Mouse (Mus musculus) CD4-positive, CD25-positive, alpha-beta regulatory T cell, adult 2 months (primary cell): ENCODE results near the gene Umad1.
"Not testable (repeated sequence)": the region's sequence is repeated elsewhere in the genome, so short reads cannot be mapped to it uniquely, and the experiment has no call there.

Source experiments
- DNase-seq: peaks from one replicate; pipeline ENCODE4 v3.0.0-alpha.2; 2012; ENCODE audit warnings: low read depth, low spot score

Umad1 gene

DNA sequence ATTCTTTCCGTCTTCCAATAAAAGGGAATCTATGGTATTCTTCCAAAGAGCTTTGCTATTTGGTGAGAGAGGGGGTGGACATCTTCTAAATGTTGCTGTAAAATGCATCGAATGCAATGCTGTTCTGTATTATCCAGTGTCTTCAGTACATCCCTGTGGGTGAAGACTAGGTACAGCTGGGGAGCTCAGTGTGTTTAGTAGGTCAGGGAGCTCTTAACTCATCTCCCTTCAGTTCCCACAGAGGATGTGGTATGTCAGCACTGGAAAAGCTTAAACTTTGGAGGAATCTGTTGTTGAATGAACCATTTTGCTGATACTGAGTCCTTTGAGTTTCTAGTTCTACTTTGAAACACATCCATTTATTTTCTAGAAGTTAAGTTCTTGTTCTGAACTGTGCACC is 53.5 kb downstream of the Umad1 start:
- DNase-seq = no peak

DNA sequence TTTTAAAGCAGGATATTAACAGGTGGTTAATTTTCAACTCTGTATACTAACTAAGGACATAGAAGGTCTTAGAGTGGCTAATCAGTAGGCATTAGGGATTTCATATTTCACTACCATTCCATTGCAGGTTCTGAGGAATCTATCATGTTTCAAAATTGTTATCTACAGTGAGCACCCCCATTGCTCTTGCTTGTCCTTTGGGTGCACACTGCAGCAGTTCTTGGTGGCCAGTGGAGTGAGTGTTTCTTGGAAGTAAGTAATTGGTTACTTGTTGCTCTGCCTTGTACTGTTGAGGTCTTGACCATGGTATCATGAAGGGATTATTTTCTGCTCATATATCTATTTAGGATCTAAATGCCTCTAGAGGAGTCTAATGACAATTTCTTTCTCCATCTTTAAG is 57.1 kb downstream of the Umad1 start:
- DNase-seq = no peak

DNA sequence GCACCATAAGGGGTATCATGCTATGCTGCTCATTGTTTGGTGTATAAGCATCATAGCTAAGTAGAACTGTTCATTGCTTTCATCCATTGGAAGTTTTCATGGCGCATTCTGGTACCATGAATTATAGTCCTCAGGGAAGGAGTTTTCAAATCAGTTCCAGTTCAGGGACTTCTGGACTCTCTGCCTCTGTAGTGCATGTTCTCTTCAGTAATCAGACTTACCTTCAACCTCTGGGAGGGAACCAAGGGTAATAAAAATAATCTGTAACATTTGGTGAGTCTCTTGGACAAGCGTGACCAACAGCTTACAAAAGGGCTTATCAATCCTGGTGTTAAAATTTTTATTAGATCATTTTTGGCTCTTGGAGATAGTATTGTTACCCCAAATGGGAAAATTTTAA is 60.5 kb downstream of the Umad1 start:
- DNase-seq = no peak

DNA sequence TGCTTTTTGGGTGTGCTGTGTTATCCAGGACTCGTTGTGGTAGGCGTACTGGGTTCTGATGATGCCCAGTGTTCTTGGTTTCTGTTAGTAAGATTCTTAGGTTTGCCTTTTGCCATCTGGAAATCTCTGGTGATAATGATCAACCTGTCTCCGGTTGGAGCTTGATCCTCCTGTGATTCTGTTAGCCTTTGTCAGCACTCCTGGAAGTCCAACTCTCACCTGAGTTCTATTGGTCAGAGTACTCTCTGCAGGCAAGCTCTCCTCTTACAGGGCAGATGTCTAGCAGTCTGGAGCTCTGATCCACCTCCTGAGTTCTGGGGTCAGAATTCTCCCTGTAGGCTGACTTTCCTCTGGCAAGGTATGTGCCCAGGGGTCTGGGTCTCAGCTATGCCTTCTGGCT is 72.4 kb downstream of the Umad1 start:
- not testable (repeated sequence) for DNase-seq

DNA sequence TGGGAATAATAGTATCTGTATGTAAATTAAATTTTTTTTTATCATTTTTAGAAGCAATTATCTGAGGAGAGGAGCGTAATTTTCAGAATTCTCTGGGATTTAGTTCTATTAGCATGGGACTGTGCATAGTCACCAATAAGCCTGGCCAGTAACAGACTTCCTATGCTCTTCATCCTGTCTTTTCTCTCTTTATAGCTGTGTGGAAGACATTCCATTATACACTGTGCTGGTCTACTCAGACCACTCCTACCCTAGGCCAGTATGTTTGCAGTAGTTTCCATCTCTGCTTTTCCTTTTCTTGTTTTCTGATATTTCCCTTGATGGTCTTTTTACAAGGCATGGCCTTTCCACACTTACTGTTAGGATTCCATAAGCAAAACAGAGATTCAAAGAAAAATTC is 74.3 kb downstream of the Umad1 start:
- no peak for DNase-seq

DNA sequence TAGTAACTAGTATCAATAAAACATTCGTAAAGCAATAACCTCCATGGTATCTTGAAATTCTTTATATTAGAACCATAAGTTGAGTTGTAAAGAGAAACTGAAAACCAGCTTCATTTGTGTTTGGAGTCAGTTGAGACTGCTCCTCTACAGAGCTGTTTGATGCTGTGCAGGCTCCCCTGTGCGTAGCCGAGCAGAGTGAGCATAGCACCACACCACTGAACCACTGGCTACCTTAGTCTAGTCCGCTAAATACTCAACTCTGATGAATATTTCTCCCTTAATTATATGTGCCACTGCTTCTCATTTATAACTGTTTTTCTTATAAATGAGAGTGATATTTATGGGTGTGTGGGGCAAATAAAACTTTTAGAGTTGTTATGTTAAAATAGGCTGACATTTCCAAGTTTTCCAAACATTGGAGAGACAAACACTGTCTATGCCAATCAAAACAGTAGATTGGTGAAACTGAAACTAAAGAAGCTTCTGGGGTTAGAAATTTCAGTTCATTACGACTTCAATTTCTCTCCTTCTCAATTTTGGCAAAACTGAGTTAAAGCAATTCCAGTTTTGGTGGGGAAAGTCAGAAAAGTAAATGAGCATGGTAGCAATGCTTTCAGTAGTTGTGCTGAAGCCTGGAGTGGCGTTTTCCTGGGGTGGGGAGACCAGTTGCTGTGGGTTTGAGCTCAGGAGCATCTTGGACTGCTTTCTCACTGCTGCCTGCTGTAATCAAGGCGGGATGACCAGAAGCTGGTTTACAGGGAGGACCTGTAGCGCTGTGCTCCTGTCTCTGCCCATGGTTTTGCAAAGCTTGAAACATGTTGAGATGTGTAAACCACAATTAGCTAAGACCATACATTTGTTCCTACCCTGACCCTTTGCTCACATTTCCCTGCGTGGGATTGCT is 77.7 kb downstream of the Umad1 start:
- DNase-seq = no peak

DNA sequence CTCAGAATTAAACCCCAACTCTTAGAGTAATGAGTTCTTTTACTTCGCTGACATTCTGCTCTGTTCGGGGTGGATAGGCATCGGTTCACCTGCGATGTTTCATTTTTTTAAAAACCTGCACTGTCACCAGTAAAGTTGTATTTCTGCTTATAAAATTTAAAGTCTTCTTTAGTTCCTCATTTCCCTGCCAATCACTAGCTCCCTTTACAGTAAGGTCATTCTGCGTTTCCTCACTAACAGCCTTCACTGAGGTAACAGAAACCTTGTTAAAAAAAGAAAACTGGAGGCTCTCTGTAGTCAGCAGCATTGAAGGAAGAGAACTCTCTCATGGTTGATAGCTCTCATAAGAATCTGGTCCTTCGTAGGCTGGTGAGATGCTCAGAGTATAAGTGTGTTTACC is 80.4 kb downstream of the Umad1 start:
- no peak for DNase-seq

DNA sequence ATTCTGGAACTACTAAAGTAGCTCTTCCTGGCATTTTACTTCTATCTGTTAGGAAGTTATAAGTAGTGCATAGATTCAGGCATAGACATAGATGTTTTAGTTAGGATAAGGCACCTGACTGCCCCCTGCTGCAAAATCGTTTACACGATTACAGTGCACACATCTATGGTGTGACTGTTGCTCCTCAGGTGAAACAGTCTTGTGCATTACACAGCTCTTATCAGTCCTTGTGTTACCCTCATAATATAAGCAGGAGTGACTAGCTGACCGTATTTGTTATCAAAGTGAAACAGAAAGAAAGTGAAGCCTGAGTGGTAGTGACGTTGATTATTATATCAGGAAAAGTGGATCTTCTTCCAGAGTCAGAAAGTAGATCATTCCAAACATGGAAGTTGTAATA is 84.2 kb downstream of the Umad1 start:
- no peak for DNase-seq

DNA sequence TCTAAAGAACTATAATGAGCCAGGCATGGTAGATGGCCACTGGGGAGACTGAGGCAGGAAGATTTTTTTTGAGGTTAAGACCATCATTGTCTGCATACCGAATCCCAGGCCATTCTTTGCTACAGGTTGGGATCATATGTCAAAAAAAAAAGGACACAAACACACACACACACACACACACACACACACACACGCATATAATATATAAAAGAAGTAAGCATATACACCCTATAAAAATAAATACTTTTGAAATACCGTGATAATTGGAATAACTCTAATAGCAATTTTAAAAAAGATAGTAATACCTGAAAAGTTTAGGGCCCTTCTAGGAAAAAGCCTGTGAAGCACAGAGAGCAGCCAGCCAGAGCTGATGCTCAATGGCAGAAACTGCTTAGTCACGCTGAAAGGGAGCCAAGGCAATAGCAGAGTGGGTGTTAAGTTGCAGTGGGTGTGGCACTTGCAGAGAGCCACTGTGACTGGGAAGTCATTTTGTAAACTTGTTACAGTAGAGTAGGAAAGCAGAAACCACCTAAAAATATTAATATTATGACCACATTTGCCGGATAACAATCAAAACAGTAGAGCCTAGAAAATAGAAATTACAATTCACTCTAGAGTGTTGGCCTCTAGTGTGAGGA is 86.2 kb downstream of the Umad1 start:
- DNase-seq = peak; percentile 23

DNA sequence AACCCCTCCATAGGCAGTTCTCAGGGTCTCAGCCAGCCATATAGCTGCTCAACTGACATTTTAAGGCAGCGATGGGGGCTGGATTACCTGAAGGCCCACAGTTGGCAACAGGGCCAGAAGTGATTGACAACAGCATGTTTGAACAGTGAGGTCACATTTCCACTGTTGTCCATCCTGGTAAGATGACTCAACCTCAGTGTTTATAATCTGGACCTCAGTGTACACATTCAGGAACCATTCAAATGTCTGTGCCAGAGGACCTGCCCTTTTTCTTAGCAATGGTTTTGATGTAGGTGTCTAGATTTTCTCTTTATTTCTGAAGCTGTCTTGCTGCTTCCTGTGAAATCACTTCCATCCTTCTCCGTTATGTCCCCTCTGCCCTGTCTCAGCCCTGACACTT is 88.1 kb downstream of the Umad1 start:
- no peak for DNase-seq

DNA sequence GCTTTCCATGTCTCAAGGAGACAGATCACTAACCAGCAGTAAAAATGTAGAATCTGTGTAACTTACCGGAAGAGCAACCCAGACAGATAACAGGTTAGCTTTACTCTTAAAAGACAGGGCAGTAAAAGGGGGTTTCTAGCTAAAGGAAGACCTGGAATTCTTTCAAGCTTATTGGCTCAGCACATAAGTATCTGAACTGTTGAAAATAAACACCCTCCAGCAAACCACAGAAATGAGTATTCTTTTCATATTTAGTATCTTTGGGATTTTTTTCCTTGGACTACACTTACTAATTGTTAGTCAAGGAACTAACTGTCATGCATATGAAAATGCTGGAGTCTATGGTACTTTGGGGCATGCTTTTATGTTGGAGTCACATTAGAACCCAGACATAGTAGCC is 89.3 kb downstream of the Umad1 start:
- no peak for DNase-seq

DNA sequence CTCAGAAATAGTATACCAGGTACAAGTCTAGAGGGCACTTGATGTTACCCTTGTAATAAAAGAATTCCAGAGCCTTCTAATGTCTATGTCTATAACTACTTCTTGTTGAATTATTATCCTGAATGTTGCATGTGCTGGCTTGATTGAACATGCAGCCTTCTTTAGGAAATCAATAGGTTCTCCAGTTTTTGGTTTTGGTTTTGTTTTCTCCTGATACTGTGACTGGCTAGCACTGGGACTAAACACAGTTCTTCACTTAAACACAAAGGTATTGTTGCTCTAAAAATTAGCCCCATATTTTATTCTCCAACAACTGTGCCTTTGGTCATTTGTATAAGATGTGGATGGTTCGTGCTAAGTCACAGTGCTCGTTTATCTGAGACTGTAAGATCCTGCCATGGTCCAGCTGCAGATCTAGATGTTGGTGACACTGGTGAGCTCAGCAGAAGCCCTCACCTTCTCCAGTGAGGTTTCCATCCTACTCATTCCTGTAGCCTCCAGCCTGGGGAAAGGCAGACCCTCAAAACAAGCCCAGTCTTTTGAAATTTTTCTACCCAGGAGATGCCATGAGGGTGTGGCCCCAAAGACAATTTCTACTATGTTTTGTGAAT is 90.1 kb downstream of the Umad1 start:
- DNase-seq = no peak

DNA sequence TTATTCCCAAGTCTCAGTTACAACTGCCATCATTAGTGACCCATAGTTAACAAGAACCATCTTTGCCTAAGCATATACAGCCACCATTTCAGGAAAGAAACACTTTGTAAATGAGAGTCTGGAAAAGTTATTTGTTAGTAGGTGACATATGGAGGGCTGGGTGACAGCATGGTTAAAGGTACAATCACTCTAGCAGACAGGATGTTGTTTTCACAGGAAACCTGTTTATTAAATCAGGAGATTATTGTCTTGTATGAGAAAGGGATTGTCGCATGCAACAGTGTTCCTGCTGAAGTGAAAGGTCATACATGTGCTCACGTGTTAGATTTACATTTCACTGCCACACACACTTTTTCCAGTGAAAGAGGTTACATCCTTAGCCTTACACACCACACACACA is 92.4 kb downstream of the Umad1 start:
- no peak for DNase-seq

DNA sequence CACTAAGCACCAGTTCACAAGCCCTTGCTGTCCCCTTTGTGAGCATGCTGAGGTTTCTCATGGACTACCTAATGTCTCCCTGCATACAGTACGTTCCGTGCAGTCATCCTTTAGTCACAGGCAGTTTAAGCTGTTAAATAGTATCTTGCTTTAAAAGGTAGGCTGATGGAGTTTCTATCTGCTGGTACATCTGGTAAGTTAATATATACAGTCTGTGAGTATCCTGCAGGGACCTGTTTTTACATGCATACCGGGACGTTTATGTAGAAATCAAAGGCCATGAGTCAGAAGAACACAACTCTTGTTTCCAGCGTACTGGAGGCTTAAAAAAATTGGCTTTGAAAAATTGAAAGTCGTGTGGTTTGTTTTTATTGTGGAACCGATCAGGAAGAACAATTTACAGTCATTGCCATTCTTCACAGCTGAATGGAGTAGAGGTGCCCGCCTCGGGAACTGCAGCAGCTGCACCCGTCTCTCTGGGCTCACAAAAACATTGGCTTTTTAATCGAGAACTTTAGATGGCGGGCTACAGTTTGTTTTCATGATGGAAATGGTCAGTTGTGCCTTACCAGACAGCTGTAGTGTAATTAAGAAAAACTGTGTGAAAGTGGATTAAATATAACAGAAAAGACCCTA is 93.6 kb downstream of the Umad1 start:
- no peak for DNase-seq

DNA sequence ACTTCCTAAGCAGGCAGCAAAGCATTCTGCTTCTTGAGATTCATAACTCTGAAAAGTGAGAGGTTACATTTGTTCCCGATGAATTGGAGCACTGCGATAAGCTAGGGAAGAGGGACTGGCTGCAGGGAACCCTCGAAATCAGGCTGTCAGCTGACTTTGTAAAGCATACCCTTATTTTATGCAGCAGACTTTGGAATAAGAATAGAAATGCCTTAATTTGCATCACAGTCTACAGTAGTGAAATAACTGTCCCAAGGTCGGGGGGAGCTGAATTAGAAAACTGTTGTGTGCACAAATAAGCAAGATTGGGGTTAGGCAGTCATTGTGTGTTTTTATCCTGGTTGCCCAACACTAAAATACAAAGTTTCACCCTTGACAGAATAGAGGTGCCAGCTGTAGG is 94.4 kb downstream of the Umad1 start:
- DNase-seq = no peak

DNA sequence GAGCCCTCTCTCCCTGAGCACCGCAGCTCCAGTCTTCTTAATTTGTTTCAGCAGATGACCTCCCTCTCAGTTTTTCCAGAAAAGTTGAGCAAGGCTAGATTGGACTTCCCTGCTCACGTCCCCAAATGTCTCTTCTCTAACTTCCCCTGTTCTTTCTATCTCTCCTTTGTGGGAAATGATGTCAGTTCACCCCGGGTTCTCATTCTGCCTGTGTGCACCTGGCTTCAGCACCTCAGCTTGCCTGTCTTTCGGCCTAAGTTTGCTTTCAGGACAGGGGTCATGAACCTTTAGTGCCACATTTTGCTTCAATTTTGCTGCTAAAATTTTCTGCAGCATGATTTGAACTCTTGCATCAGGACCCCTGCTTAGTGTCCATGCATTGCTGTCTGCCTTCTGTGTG is 95.8 kb downstream of the Umad1 start:
- no peak for DNase-seq

DNA sequence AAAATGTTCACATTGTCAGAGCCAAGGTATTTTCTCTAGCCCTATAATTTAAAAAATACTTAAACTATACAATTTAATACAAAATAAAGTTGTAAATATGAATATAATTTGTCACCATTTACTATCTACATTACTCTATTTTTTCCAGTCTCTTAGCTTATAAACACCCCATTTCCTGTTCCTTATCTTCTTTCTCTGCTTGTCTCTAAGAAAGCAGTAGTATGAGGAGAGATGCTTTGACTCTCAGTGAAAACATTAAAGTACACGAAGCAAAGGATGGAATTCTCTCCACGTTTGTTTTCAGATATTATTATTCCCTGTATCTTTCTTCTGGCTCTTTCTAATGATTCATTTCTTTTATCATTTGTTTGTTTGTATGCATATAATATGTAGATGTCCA is 99.1 kb downstream of the Umad1 start:
- no peak for DNase-seq

DNA sequence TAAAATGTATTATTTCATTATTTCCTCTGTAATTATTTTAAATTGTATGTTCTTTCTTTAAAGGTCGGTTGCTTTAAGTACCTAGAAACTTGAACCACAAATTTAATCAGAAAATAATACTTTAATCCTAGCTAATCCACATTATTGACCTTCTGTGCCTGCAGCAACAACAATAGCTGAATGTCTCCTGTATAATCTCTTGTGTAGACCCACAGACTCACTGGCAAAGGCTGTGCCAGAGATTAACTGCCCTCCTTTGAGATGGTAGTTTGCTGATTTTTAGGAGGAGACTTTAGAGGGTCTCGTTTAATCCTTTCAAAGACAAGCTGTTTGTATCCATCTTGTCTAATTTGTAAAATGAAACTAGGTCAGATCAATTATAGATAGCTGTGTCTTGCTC is 99.7 kb downstream of the Umad1 start:
- DNase-seq = no peak

DNA sequence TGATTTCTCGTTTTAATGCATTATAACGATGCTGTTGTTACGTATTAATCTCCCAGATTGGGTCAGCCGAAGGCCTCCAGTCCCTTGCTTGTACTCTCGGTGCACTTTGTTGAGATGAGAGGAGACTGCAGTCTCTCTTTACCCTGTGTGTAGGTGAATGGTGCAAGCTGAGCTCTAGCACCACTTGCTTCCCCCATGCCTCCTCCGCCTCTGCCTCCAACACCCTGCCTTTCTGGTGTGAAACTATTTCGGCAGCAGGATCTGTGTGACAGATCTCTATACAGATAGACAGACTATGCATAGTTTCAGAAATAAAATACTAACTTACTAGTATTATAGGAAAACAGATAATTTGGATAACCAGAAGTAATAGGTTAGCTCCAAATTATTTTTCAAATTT is 101.7 kb downstream of the Umad1 start:
- DNase-seq = no peak

DNA sequence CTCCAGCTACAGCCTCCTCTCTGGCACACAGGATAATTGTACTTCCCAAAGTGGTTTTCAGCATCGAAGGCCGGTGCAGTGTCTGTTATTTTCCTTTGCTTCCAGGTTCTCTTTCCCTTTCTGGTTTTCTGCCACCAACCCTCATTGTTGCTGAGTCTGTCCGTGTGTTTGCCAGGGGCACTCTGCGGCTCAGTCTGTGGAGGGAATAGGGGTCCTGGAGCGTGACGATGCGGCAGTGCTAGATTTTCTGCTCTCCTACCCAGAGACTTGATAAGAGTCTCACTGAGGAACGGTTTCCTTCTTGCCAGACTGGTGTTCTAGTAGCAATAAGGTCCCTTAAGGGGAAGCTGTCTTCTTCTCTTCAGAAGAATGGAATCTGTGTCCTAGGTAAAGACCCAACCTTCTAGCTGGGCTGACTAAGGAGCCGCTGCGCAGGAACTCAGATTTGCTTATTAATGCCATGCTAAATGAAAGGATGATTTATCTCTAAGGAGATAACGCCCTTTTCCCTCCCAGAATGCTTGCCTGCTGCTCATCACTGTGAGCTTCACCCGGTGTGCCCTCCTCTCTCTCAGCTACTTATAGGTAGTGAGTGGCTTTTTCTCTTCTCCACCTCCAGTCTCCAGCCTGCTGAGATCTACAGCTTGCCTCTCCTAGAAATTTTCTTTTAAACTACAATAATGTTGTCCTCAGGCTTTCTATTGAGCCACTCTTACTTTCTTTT is 105.1 kb downstream of the Umad1 start:
- no peak for DNase-seq

DNA sequence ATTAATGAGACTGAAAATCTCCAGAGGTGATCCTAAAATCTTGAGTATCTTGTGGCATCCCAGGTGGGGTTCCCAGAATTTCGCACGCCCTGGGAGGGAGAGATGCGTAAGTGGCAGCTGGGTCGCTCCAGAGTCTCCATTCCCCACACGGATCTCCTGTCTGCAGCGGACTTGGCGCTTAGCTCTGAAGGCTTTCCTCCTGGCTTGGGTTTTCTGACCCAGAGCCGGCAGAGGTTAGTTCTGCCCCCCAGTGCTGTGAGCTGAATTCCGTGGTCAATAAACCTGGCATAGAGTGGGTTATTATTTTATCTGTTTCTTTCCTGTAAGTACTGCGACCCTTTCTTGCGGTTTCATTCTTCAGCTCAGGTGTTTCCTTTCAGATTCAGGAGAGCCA is 105.7 kb downstream of the Umad1 start:
- DNase-seq = no peak

DNA sequence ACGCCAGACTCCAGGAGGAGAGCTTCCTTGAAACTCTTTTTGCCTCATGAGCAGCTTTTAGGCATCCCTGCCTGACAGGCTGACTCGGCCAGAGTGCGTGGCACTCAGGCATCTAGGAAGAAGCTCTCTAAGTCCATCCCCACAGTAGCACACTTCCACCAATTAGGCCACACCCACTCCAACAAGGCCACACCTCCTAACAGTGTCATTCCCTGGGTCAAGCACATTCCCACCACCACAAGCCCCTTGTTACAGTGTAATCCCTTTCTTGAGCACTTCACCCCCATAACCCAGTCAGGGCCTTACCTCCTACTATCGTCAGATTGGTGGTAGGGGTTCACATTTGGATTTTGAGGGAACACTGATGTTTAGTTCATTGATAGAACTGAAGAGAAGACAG is 108.6 kb downstream of the Umad1 start:
- no peak for DNase-seq
